Mouse (Mus musculus): ENCODE results near the gene Scel. TPM values are rescaled to one million over a fixed set of nuclear protein-coding genes. Genes with fewer than 3 reads are reported as not detected.

The Scel gene
- polyA plus RNA-seq, 1 experiment from 2014 or later, result 2.0 TPM

DNA sequence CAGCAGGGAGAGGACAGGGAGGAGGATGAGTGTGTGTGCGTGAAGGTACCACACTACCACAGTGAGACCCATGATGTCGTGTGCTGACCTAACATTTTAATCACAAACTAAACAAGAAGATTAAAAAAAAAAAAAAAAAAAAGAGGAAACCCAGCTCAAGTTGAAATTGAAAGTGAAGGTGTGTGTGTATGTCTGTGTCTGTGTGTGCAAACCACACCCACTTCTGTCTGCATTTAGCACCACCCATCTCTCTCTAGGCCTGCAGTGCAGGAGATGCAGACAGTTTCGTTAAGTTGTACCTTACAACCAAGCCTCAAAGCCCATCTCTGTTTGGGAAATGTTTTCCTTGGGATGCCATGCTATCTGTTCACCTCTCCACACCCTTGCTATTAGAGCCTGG is 35.9 kb upstream of the Scel start:
- Histone ChIP-seq H3K27ac (ENCODE audit: low read depth, low read length) (no peak overlapping the region), H3K4me3 (ENCODE audit: low read length) (no peak overlapping the region), H3K27me3 (ENCODE audit: control insufficient read depth, insufficient read depth, low read length) (no peaks in the 10 kb centered on the region), H3K4me2 (replicated peaks; ENCODE audit: low read depth, low read length) (no peak overlapping the region), H3K4me1 (ENCODE audit: control insufficient read depth, insufficient read depth, low read length) (no peaks in the 10 kb centered on the region), H3K9me3 (ENCODE audit: control insufficient read depth, low read length) (no peaks in the 10 kb centered on the region), H3K9ac (ENCODE audit: low read depth, low read length) (no peak overlapping the region), H3K36me3 (ENCODE audit: control insufficient read depth, insufficient read depth, low read length) (no peaks in the 10 kb centered on the region)
- WGBS, result 88% methylated on average over 3 of the region's 3 CpGs
- no peak for ATAC-seq (ENCODE audit: low FRiP score, low TSS enrichment)

DNA sequence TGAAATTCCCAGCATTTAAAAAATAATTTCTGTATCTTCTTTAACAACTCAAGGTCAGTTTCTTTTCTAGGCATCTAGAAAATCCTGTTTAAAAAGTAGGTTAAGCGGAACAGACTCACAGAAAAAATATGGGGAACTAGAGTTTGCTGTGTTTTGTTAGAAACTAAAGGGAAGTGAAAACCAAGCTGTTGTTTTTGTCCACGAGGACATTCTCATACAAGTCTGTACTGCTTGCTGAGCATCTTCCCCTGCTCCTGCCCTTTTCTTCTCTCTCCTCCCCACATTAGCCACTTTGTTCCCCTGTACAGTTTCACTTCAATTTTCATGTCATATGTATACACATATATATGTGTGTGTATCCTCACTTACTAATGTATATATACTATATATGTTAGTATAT is 35.2 kb upstream of the Scel start:
- Histone ChIP-seq H3K9me3 (ENCODE audit: control insufficient read depth, low read length) (no peaks in the 10 kb centered on the region), H3K9ac (ENCODE audit: low read depth, low read length) (no peak overlapping the region), H3K27me3 (ENCODE audit: control insufficient read depth, insufficient read depth, low read length) (no peaks in the 10 kb centered on the region), H3K36me3 (ENCODE audit: control insufficient read depth, insufficient read depth, low read length) (no peaks in the 10 kb centered on the region), H3K4me1 (ENCODE audit: control insufficient read depth, insufficient read depth, low read length) (no peaks in the 10 kb centered on the region), H3K27ac (ENCODE audit: low read depth, low read length) (no peak overlapping the region), H3K4me3 (ENCODE audit: low read length) (no peak overlapping the region), H3K4me2 (replicated peaks; ENCODE audit: low read depth, low read length) (no peak overlapping the region)
- 85% methylated on average over 2 of the region's 2 CpGs for WGBS
- no peak for ATAC-seq (ENCODE audit: low FRiP score, low TSS enrichment)

DNA sequence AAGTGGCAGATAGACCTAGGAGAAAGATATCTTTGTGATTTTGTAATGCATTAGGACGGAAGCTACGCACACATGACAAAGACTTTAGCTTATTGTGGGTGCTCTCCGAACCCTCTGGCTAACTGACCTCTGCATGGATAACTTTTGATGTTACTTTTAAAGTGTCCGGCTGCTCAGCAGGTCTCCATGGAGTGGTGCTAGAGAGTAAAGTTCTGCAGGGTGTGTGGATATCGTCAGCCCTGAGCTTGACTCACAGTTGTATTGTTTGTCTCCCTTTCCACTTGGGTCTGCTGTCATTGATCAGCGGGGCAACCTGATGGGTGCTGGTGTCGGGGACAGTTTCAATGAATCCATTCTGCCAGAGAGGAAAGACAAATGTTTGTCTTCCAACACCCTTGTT is 33.7 kb upstream of the Scel start:
- no peak overlapping the region for H3K27ac ChIP-seq (ENCODE audit: low read depth, low read length)
- H3K9me3 ChIP-seq (ENCODE audit: control insufficient read depth, low read length), result no peaks in the 10 kb centered on the region
- no peak overlapping the region for H3K9ac ChIP-seq (ENCODE audit: low read depth, low read length)
- ATAC-seq (ENCODE audit: low FRiP score, low TSS enrichment), result no peak
- H3K4me1 ChIP-seq (ENCODE audit: control insufficient read depth, insufficient read depth, low read length), result no peaks in the 10 kb centered on the region
- no peaks in the 10 kb centered on the region for H3K36me3 ChIP-seq (ENCODE audit: control insufficient read depth, insufficient read depth, low read length)
- H3K4me3 ChIP-seq (ENCODE audit: low read length), result no peak overlapping the region
- WGBS, result 63% methylated on average over 7 of the region's 7 CpGs
- H3K4me2 ChIP-seq (replicated peaks; ENCODE audit: low read depth, low read length), result no peak overlapping the region
- H3K27me3 ChIP-seq (ENCODE audit: control insufficient read depth, insufficient read depth, low read length), result no peaks in the 10 kb centered on the region

DNA sequence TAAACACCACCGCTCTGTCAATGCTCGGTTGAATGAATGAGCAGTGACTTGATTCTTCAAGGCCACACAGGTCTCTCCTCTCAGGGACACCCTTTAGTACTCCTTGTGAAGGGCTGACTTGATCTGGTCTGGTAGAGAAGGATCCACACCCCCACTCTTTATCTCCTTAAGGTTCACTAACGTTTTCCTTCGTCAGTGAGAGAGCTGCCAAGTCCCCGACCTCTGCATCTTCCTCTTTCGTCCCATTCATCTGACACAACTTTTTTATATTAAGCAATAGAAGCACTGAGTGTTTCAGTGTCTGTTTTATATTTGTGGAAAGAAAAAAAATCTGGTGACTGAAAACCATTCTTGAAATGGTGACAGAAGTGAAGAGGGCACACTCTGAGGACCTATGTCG is 31.6 kb upstream of the Scel start:
- WGBS, result 82% methylated on average over 7 of the region's 7 CpGs
- Histone ChIP-seq H3K4me1 (ENCODE audit: control insufficient read depth, insufficient read depth, low read length) (no peaks in the 10 kb centered on the region), H3K4me3 (ENCODE audit: low read length) (no peak overlapping the region), H3K27ac (ENCODE audit: low read depth, low read length) (no peak overlapping the region), H3K27me3 (ENCODE audit: control insufficient read depth, insufficient read depth, low read length) (no peaks in the 10 kb centered on the region), H3K9me3 (ENCODE audit: control insufficient read depth, low read length) (no peaks in the 10 kb centered on the region), H3K9ac (ENCODE audit: low read depth, low read length) (no peak overlapping the region), H3K4me2 (replicated peaks; ENCODE audit: low read depth, low read length) (no peak overlapping the region), H3K36me3 (ENCODE audit: control insufficient read depth, insufficient read depth, low read length) (no peaks in the 10 kb centered on the region)
- no peak for ATAC-seq (ENCODE audit: low FRiP score, low TSS enrichment)

DNA sequence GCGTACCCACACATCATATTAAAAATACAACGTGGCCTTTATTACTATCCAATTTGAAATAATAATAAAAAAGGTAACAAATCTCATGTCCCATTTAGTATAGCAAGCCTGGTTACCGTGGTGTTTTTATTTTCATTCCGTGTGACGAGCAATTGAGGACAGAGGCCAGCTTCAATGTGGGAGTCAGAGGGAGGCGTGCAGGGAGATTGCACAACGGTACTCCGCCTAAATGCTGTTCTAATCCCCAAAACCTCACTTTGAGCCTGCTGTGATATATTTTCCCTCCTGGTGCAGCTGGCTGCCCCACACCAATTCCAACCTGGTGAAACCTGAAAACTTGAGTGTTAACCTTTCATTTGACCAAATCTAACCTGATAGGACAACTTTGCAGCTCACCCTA is 27.5 kb upstream of the Scel start:
- no peak overlapping the region for H3K9ac ChIP-seq (ENCODE audit: low read depth, low read length)
- no peak overlapping the region for H3K4me3 ChIP-seq (ENCODE audit: low read length)
- no peaks in the 10 kb centered on the region for H3K27me3 ChIP-seq (ENCODE audit: control insufficient read depth, insufficient read depth, low read length)
- 83% methylated on average over 8 of the region's 8 CpGs for WGBS
- H3K36me3 ChIP-seq (ENCODE audit: control insufficient read depth, insufficient read depth, low read length), result no peaks in the 10 kb centered on the region
- no peaks in the 10 kb centered on the region for H3K4me1 ChIP-seq (ENCODE audit: control insufficient read depth, insufficient read depth, low read length)
- H3K4me2 ChIP-seq (replicated peaks; ENCODE audit: low read depth, low read length), result no peak overlapping the region
- no peak for ATAC-seq (ENCODE audit: low FRiP score, low TSS enrichment)
- no peaks in the 10 kb centered on the region for H3K9me3 ChIP-seq (ENCODE audit: control insufficient read depth, low read length)
- H3K27ac ChIP-seq (ENCODE audit: low read depth, low read length), result no peak overlapping the region

DNA sequence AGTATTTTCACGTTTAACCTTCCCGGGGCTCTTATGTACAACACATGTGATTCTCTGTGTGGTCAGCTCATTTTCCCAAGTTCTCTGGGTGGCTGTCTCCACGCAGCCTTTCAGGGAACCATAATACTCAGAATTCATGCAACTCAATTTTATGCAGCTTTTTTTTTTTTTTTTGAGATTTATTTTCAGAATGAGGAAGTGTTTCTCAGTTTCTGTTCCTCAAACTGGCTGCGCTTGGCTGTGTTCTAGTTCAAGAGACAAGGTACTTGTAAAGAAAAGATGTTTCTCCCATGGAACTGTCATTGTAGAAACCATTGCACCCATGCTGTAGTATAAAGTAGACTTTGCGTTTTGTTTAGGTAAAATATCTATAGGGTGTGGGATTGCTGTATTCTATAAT is 26.2 kb upstream of the Scel start:
- no peak for ATAC-seq (ENCODE audit: low FRiP score, low TSS enrichment)
- Histone ChIP-seq H3K27me3 (ENCODE audit: control insufficient read depth, insufficient read depth, low read length) (no peaks in the 10 kb centered on the region), H3K4me2 (replicated peaks; ENCODE audit: low read depth, low read length) (no peak overlapping the region), H3K9me3 (ENCODE audit: control insufficient read depth, low read length) (peaks cover 2% of the 10 kb centered on the region; the same call in 1 of the 2 replicates), H3K4me3 (ENCODE audit: low read length) (no peak overlapping the region), H3K36me3 (ENCODE audit: control insufficient read depth, insufficient read depth, low read length) (no peaks in the 10 kb centered on the region), H3K9ac (ENCODE audit: low read depth, low read length) (no peak overlapping the region), H3K27ac (ENCODE audit: low read depth, low read length) (no peak overlapping the region), H3K4me1 (ENCODE audit: control insufficient read depth, insufficient read depth, low read length) (no peaks in the 10 kb centered on the region)
- 90% methylated on average over 5 of the region's 5 CpGs for WGBS

DNA sequence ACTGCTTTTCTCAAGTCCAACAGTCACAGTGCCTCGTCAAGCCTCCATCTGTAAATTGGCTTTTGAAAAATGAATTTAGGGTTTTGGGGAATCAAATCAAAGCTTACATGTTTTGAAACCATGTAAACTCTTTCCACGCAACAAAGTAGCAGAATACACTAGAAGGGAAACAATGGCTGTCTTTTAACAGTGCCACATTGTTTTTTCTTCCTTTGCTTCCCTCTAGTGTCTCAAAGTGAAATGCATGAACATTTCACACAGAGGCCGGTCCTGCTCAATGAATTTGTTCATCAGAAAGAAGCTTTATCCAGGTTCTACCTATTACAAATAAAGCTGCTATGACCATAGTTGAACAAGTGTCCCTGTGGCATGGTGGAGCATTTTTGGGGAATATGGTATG is 24.5 kb upstream of the Scel start:
- 70% methylated on average over 3 of the region's 3 CpGs for WGBS
- Histone ChIP-seq H3K4me3 (ENCODE audit: low read length) (no peak overlapping the region), H3K27me3 (ENCODE audit: control insufficient read depth, insufficient read depth, low read length) (no peaks in the 10 kb centered on the region), H3K27ac (ENCODE audit: low read depth, low read length) (no peak overlapping the region), H3K4me2 (replicated peaks; ENCODE audit: low read depth, low read length) (no peak overlapping the region), H3K9ac (ENCODE audit: low read depth, low read length) (no peak overlapping the region), H3K36me3 (ENCODE audit: control insufficient read depth, insufficient read depth, low read length) (no peaks in the 10 kb centered on the region), H3K4me1 (ENCODE audit: control insufficient read depth, insufficient read depth, low read length) (no peaks in the 10 kb centered on the region), H3K9me3 (ENCODE audit: control insufficient read depth, low read length) (peaks cover 10% of the 10 kb centered on the region; the same call in 1 of the 2 replicates)
- no peak for ATAC-seq (ENCODE audit: low FRiP score, low TSS enrichment)

DNA sequence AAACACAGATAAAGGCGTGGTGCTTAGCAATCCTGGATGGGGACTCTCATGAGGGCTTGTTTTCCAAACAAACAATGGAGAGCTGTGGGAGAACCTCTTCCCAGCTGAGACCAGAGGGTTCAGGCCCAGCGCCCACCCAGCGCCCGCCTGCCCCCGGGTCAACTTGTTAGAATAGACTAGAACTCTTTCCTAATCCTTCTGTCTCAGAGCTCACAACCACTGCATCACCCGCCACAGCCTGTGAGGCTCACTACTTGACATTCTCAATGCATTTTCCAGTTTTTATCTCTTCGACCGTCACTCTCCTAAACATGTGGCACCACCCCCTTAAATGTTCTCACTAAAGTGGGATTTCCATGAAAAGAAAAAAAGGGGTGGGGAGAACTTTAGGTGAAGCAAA is 14.9 kb upstream of the Scel start:
- H3K27me3 ChIP-seq (ENCODE audit: control insufficient read depth, insufficient read depth, low read length), result no peaks in the 10 kb centered on the region
- no peak overlapping the region for H3K4me3 ChIP-seq (ENCODE audit: low read length)
- no peak overlapping the region for H3K27ac ChIP-seq (ENCODE audit: low read depth, low read length)
- WGBS, result 82% methylated on average over 8 of the region's 8 CpGs
- no peak for ATAC-seq (ENCODE audit: low FRiP score, low TSS enrichment)
- no peak overlapping the region for H3K4me2 ChIP-seq (replicated peaks; ENCODE audit: low read depth, low read length)
- H3K36me3 ChIP-seq (ENCODE audit: control insufficient read depth, insufficient read depth, low read length), result no peaks in the 10 kb centered on the region
- H3K4me1 ChIP-seq (ENCODE audit: control insufficient read depth, insufficient read depth, low read length), result no peaks in the 10 kb centered on the region
- H3K9me3 ChIP-seq (ENCODE audit: control insufficient read depth, low read length), result peaks cover under 1% of the 10 kb centered on the region; the same call in 1 of the 2 replicates
- H3K9ac ChIP-seq (ENCODE audit: low read depth, low read length), result no peak overlapping the region

DNA sequence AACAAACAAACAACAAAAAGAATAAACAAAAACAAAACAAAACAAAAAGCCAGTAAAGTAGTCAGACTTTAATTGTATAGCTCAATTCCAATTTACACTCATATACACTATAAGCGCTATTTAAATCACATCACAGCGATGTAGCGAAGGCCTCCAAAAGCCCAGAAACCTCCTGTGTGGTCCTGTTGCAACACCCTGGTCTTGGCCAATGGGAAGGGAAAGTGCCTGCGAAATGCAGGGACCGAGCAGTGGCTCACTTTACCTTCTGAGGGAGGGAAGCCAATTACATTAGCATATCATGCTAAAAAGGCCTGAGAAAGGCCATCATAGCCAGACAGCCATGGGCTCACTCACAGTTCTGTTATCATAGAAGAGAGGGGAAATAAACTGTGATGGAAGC is 14.5 kb upstream of the Scel start:
- H3K27me3 ChIP-seq (ENCODE audit: control insufficient read depth, insufficient read depth, low read length), result no peaks in the 10 kb centered on the region
- H3K4me2 ChIP-seq (replicated peaks; ENCODE audit: low read depth, low read length), result no peak overlapping the region
- H3K27ac ChIP-seq (ENCODE audit: low read depth, low read length), result no peak overlapping the region
- no peak overlapping the region for H3K9ac ChIP-seq (ENCODE audit: low read depth, low read length)
- 75% methylated on average over 5 of the region's 5 CpGs for WGBS
- ATAC-seq (ENCODE audit: low FRiP score, low TSS enrichment), result no peak
- no peaks in the 10 kb centered on the region for H3K4me1 ChIP-seq (ENCODE audit: control insufficient read depth, insufficient read depth, low read length)
- no peaks in the 10 kb centered on the region for H3K36me3 ChIP-seq (ENCODE audit: control insufficient read depth, insufficient read depth, low read length)
- no peaks in the 10 kb centered on the region for H3K9me3 ChIP-seq (ENCODE audit: control insufficient read depth, low read length)
- no peak overlapping the region for H3K4me3 ChIP-seq (ENCODE audit: low read length)

DNA sequence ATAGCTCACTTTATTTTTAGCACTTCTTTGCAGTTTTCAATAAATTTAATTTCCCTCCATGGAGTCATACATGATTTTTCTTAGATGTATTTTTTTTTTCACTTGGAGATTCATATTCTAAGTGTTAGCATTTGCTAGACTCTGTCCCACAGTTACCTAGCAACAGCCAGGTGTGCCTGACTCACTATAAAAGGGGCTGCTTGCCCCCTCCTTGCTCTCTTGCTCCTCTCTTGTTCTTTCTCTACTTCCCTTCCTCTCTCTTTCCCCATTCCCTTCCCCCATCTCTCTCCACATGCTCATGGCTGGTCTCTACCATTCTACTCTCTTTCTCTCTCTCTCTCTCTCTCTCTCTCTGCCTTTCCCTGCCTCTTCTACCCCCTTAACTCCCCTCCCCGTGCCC is 14.1 kb upstream of the Scel start:
- H3K36me3 ChIP-seq (ENCODE audit: control insufficient read depth, insufficient read depth, low read length), result no peaks in the 10 kb centered on the region
- ATAC-seq (ENCODE audit: low FRiP score, low TSS enrichment), result no peak
- H3K27ac ChIP-seq (ENCODE audit: low read depth, low read length), result no peak overlapping the region
- no peak overlapping the region for H3K9ac ChIP-seq (ENCODE audit: low read depth, low read length)
- no peaks in the 10 kb centered on the region for H3K4me1 ChIP-seq (ENCODE audit: control insufficient read depth, insufficient read depth, low read length)
- no peak overlapping the region for H3K4me3 ChIP-seq (ENCODE audit: low read length)
- no peak overlapping the region for H3K4me2 ChIP-seq (replicated peaks; ENCODE audit: low read depth, low read length)
- no peaks in the 10 kb centered on the region for H3K27me3 ChIP-seq (ENCODE audit: control insufficient read depth, insufficient read depth, low read length)
- 59% methylated on average over 1 of the region's 1 CpGs for WGBS
- H3K9me3 ChIP-seq (ENCODE audit: control insufficient read depth, low read length), result no peaks in the 10 kb centered on the region

Data from kidney, embryonic 14.5 days (tissue).